Mouse (Mus musculus) left cerebral cortex, postnatal 36 days (tissue): ENCODE measurements around the gene Hist1h2ad. TPM values are rescaled to one million over a fixed set of nuclear protein-coding genes. Genes with fewer than 3 reads are reported as not detected.
"Not testable (repeated sequence)": the region's sequence is repeated elsewhere in the genome, so short reads cannot be mapped to it uniquely, and the experiment has no call there.

Source experiments
- DNase-seq, 2 experiments: peaks; one replicate each; pipeline ENCODE4 v3.0.0; 2021 to 2022; ENCODE audit warnings: low spot score in 2 of 2, mixed read lengths in 1 of 2
- intact Hi-C: fragments of 180-260 bp; cut with DNase I; formaldehyde crosslinking; loops from one replicate; pipeline ENCODE4 v1.15.1; 2025
- total RNA-seq, 2 experiments: library from RNA; stranded (reverse); gene quantifications; 2 replicates each; pipeline ENCODE4 v1.2.3; 2021

Gene Hist1h2ad
- total RNA-seq, result 1 to 10 TPM; 3.1 to 8.2 TPM

DNA sequence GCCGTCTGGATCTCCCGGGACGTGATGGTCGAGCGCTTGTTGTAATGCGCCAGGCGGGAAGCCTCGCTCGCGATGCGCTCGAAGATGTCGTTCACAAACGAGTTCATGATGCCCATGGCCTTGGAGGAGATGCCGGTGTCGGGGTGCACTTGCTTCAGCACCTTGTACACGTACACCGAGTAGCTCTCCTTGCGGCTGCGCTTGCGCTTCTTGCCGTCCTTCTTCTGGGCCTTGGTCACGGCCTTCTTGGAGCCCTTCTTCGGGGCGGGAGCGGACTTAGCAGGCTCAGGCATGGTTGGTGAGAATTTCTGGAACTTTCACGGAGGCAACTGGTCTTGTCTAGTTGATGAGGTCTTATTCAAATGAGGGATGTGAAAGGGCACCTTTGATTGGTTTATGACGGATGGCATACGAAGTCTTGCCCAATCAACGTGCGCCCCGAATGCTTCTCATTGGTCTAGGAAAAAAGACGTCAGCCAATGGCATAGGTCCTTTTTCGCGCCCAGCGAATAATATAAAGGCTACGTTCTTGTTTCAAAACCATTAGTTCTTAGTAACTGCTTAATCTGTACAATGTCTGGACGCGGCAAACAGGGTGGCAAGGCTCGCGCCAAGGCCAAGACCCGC lies at the start of gene Hist1h2ad, which contains the start of gene Hist1h2bf:
Hist1h2ad (plus strand) TSS at position 484 of the 627 bp plus-strand sequence.
Hist1h2bf (minus strand) TSS at position 299 of the 627 bp plus-strand sequence.
- intact Hi-C loops, result not testable (repeated sequence)

DNA sequence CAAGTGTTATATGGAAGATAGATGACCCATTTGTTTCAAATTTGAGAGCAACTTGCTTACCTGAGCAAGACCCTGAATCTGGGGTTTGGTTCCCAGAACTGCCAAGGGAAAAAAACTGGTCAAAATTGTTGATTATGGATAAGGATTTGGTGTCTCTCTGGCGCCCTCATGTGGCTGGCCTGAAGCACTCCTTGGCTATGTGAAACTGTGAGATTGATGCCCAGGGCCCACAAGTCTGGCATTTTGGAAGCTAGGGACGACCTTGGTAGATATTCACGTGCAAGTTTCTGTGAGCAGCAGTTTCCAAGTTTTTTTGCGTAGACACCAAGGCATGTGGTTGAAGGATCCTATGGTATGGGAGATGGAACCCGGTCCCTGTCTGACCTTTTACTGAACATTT lies 49.5 kb upstream of the Hist1h2ad start:
- DNase-seq, result peak; percentile 58 to 64
- intact Hi-C loops, result no loop called here

More for the DNA sequence above, at the start of gene Hist1h2ad, which contains the start of gene Hist1h2bf:
- DNase-seq, result peak; percentile 90 to 92

DNA sequence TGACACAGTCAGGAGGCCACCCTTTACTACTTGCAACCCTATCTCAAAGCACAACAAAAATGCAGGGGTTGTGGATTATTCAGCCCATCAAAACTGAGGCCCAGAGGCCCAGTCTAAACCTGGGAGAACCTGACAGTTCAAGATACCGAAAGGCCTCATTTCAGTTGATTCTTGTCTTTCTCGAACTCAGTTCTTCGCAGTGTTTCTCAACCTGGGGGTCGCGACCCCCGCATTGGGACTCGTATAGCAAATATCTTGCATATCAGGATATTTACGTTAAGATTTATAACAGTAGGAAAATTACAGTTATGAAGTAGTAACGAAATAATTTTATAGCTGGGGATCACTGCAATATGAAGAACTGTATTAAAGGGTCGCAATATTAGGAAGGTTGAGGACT lies 48.3 kb upstream of the Hist1h2ad start:
- no peak for DNase-seq
- intact Hi-C loops, result no loop called here

DNA sequence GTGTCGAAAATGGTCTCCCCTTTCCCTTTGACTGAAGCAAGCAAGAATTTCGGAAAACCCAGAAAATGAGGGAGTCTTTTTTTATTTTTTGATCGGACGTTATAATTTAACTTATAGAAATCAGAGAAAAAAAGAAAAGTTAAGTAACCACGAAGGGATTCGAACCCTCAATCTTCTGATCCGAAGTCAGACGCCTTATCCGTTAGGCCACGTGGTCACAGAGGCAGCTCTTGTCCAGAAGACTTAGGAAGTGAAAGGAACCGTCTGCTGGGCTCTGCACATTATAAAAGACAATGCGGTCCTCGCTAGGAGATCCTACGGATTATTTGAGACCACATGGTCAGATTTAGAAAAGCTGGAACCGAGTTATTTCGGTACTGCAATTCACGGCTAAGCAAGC lies 47.9 kb upstream of the Hist1h2ad start:
- peak; percentile 89 to 93 for DNase-seq
- intact Hi-C loops, result no loop called here

DNA sequence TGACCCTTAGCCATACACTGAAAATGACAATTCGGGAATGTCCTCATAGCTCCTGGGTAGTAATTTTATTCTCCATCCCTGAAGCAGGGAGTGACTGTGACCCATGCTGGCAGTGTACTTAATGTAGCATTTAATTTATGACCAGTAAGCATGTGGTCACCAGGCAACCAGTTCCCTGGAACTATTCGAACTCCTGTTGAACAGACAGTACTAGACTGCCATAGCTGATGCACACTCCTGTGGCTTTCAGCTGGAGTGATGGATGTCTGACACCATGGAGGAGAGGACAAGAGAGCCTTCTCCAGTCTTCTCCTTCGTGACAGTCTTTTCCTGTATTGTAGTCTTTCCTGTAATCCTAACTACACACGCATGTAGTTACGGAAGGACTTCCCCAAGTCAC lies 45.2 kb upstream of the Hist1h2ad start:
- intact Hi-C loops, result no loop called here
- DNase-seq, result no peak

DNA sequence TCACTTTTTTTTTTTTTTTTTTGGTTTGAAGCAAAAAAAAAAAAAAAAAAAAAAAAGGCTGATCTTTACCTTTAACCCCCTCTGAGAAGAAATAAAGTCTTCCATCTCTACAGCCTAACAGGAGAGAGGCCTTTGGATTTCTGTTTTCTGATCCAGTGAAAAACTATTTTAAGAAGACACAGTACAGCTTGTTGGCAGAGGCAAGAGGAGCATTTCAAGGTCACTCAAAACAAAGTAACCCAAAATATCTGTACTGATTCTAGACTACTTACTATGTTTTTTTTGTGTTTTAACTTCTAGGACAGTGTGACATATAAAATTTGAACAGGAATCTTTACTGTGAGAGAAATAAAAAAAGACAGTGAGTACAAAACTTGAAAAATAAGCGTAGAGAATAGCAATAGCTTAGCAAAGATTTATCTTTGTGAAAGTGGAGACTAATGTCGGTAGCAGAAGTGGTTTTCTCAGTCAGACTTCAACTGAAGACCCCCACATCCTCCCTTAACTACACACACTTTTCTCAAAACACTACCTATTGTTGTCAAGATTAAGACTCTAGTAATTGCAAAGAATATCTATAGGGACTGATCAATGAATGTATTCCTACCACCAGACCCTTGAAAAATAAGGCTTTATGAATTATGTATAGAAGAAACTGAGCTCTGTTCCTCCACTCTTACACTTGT lies 44.6 kb upstream of the Hist1h2ad start:
- no peak for DNase-seq
- intact Hi-C loops, result loop anchor here (5.0 to 10.0 kb wide), 3 partner anchors 53 to 1815 kb away; partner anchors contain the start of genes Hist1h2ag, Hist1h2ai, Hist1h2bj and Hist1h2bl

DNA sequence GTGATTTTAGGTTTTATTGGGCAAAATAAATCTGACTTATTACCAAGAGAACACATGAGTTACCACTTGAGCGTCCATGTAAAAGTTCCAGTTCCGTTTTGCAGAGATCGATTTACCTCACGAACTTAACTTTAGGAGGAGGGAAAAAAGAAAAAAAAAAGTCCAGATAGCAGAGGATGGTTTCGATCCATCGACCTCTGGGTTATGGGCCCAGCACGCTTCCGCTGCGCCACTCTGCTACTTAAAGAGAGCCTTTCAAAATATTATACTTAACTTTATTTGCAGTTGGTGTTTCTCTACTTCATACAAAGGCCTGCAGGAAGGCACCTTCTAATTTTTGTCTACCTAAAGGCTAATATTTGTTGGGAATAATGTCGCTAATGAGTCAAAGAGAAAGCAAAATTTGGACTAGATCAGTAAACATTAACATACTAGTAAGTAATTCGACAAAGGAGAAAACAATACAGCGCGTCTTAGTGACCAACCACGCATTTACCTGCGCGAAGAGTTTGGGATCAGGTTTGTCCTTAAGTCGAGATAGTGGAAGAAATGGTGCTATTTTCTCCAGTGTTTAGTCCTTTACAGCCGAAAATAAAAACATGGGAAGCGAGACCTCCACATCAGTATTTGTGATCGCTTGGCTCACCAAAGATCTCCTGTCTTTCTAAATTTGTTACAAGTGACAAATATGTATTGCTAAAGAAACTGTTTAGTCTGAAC lies 43.8 kb upstream of the Hist1h2ad start:
- intact Hi-C loops, result loop anchor here (5.0 to 10.0 kb wide), 3 partner anchors 52 to 1816 kb away; partner anchors contain the start of genes Hist1h2ag, Hist1h2ai, Hist1h2bj and Hist1h2bl

DNA sequence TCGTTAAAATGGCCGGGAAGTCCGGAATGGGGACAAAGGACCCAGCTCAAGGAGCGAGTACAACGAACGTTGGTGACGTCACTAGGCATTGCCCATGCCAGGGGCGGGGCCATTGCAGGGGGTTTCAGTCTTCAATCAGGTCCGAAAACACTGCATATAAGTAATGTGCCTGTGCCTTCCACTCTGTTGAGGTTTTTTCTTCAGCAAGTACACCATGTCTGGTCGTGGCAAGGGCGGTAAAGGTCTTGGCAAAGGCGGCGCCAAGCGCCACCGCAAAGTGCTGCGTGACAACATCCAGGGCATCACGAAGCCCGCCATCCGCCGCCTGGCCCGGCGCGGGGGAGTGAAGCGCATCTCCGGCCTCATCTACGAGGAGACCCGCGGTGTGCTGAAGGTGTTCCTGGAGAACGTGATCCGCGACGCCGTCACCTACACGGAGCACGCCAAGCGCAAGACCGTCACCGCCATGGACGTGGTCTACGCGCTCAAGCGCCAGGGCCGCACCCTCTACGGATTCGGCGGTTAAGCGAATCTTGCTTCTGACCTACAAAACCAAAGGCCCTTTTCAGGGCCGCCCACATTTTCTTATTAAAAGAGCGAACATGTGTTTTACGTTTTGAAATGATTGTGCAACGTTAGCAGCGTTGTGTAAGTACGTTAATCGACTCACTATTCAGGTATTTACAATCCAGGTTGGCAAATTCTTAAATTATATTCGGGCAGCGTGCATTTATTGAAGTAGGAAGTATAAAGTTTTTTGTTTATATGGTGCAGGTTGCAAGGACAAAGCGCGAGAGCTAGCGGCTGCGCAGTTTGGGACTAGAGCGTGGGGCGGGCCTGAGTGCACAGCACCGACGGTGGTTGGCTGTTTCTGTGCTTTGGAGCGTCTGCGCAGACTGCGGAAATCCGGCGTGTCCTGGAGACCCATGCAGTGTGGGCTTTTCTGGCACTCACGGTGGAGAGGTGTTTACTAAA lies 43.0 kb upstream of the Hist1h2ad start, which contains the start of gene Hist1h4h:
Hist1h4h (plus strand) TSS at position 150 of the 975 bp plus-strand sequence.
- peak; percentile 96 to 97 for DNase-seq
- intact Hi-C loops, result loop anchor here (5.0 to 10.0 kb wide), 3 partner anchors 51 to 1816 kb away; partner anchors contain the start of genes Hist1h2ag, Hist1h2ai, Hist1h2bj and Hist1h2bl

More for the DNA sequence above, 43.8 kb upstream of the Hist1h2ad start:
- DNase-seq, result peak; percentile 55 to 66

DNA sequence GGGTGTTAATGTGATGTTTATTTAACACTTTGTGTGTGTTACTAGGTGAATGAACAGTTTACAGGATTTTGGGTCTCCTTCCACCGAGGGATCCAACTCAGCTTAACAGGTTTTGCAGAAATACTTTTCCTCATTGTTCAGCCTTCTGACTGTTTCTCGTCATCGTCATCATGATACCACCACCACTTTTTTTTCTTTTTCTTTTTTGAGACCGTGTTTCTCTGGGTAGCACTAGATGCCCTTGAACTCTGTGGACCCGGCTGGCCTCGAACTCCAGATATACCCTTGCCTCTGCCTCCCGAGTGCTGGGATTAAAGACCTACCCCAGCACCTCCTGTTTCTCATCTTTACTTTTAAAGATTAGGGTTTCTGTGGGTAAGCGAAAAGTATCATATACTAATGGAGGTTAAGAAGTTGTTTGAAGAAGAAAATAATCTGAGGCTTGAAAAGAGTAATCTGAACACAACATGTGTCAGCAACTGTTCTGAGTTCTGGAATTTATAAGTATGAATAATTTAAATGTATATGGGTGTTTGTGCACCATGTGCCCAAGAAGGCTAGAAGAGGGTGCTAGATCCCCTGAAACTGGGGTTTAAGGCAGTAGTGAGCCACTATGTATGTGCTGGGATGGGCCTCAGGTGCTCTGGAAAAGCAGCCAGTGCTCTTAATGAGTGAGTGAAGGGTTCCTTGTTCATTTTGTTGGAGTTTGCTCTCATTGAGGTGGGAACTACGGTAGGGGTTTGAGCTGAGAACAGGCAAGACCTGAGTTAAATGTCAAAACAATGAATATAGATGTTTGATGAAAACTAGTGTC lies 41.7 kb upstream of the Hist1h2ad start:
- intact Hi-C loops, result loop anchor here (5.0 to 10.0 kb wide), 3 partner anchors 50 to 1818 kb away; partner anchors contain the start of genes Hist1h2ag, Hist1h2ai, Hist1h2bj and Hist1h2bl
- no peak for DNase-seq

DNA sequence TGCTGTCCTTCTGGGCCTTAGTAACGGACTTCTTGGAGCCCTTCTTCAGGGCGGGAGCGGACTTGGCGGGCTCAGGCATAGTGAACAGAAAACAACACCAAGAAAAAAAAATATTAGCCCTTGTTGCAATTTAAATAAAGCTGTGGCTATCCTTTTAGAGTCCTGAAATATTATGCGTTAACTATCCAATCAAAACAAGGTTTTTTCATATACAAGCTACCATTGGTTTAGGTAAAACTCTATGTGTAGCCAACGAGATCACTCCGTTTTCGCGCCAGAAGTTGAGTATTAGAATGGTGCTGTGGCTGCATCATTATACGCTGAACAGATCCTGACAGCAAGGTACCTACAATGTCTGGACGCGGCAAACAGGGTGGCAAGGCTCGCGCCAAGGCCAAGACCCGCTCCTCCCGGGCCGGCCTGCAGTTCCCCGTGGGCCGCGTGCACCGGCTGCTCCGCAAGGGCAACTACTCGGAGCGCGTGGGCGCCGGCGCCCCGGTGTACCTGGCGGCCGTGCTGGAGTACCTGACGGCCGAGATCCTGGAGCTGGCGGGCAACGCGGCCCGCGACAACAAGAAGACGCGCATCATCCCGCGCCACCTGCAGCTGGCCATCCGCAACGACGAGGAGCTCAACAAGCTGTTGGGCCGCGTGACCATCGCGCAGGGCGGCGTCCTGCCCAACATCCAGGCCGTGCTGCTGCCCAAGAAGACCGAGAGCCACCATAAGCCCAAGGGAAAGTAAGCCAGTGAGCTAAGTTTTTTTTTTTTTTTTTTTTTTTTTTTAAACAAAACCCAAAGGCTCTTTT lies 40.4 kb upstream of the Hist1h2ad start, which contains the start of gene Hist1h2af:
Hist1h2af (plus strand) TSS at position 347 of the 808 bp plus-strand sequence.
- peak; percentile 67 to 73 for DNase-seq
- intact Hi-C loops, result loop anchor here (5.0 to 10.0 kb wide), 3 partner anchors 49 to 1819 kb away; partner anchors contain the start of genes Hist1h2ag, Hist1h2ai, Hist1h2bj and Hist1h2bl

DNA sequence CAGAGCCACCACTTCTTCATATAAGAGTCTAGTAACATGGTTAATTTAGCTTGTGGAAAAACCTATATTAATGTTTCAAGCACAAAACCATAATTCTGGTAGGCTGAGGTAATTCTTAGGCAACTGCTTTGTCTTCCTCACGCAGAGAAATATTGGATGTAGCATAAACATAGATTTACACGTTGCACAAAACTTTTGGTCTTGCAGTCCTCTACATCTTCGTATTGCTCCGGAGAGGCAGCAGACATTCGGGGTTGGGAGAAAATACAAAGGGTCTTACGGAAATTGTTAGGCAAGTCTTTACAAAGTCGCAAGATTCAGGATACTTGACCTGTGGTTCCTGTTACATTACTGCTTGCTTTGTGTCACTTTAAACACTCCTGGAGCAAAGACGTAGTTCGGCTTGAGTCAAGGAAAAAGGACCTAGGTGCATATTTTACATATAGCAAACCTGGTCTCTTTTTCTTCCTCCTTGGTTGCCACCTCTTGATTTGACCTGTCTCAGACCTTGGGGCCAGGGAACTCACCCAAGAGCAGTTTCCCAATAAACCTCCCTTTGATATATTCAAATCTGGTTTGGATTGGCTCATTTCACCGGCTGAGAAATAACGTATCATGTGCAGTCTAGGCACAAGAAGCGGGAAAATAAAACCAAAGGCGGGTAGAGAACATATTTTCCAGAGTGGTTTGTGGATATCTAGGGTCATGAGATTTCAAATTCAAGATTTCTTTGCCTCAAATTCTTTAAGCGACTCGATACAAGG lies 39.6 kb upstream of the Hist1h2ad start:
- intact Hi-C loops, result loop anchor here (5.0 to 10.0 kb wide), 3 partner anchors 48 to 1820 kb away; partner anchors contain the start of genes Hist1h2ag, Hist1h2ai, Hist1h2bj and Hist1h2bl
- no peak for DNase-seq

DNA sequence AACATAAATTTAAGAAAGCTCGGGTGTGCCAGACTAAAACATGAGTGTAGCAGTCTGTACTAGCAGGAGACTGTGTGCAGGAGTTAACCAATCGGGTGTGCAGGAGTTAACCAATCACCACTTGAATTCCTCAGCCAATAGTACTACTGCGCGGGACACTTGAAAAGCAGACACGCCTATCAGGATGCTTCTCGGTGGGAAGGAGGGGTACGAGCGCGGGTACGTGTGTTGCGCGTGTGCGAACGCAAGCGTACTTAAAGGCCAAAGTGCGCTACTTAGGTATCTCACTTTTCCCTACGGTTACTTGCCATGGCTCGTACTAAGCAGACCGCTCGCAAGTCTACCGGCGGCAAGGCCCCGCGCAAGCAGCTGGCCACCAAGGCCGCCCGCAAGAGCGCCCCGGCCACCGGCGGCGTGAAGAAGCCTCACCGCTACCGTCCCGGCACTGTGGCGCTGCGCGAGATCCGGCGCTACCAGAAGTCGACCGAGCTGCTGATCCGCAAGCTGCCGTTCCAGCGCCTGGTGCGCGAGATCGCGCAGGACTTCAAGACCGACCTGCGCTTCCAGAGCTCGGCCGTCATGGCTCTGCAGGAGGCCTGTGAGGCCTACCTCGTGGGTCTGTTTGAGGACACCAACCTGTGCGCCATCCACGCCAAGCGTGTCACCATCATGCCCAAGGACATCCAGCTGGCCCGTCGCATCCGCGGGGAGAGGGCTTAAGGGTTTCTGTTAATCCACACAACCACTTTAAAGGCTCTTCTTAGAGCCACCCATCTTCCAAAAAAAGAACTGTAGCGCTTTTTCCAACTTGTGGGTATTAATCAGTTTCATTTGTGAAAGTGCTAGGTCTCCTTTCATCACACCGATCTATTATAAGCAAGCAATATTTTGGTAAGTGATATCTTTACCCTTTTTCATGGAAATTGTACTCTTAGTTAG lies 38.8 kb upstream of the Hist1h2ad start, which contains the start of gene Hist1h3g:
Hist1h3g (plus strand) TSS at position 286 of the 939 bp plus-strand sequence.
- DNase-seq, result peak; percentile 86 to 89
- intact Hi-C loops, result loop anchor here (10.0 kb wide), 1 partner anchor 1821 kb away; the partner anchor contains the start of genes Hist1h2ai, Hist1h2bl and Hist1h3h

DNA sequence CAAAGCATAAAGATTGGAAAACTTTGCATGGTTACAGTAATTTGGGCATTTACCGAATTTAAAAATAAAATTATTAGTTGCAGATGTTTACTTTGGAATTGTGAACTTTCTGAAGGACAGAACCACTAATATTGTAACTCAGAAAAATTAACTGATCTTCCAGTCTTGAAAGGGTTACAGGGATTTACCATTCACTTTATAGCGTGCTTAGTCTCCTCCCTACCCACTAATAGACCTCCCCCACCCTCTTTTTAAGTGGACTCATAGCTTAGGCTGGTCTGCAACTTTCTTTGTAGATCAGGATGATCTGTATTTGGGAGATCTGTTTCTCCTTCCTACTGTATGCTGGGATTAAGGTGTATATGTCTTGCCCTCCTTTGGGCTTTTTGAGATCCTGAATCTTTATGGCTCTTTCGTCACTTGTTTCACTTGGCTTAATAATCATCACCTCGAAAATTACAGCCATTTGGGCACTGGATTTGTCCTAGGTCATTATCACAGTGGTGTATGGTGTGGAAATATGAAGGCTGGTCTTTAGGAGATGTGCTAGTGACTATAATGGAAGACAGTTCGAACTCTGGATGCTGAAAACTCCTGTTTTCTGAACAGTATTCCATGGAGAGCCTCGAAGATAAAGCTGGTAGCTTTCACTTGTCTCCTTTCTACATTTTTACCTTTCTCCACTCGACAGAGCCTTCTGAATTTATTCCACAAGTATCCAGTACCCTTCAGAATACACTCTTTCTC lies 37.9 kb upstream of the Hist1h2ad start:
- DNase-seq, result no peak
- intact Hi-C loops, result loop anchor here (10.0 kb wide), 1 partner anchor 1821 kb away; the partner anchor contains the start of genes Hist1h2ai, Hist1h2bl and Hist1h3h
